Mouse (Mus musculus): Measurements from ENCODE around the gene Ctbp1. TPM values are rescaled to one million over a fixed set of nuclear protein-coding genes. Genes with fewer than 3 reads are reported as not detected.

Gene Ctbp1
- polyA plus RNA-seq, 1 experiment from 2014 or later: 545 TPM

DNA sequence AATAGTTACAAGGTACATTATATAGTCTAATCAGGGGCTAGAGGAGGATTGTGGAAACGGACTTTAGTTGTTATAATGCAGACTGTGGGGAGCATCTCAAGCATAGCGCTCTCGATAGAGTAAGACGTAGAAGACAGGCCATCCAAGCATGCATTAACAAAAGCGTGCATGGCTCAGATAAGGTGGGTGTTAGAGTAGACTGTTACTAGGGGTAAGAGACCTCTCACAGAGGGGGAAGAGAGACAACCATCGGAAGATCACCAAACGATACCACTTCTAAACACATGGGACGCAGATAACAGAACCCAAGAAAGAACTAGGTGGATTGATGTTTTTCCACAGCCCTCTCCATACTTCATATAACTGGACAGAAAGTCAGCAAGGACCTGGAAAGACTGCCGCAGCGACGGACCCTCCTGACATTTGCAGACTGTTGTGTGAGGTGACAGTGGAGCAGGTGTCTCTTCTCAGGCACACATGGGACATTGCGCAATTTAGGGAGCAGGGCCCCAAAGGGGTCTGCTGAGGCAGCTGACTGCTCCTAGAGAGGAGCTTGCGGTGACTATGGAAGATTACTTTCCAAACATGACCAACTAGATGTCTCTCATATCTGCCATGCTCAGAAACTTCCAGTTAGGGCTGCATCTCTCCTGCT is 72.2 kb downstream of the Ctbp1 start:
- Histone ChIP-seq H3K4me1 (no peaks in the 10 kb centered on the region), H3K4me3 (no peak overlapping the region), H3K27ac (no peak overlapping the region), H3K4me2 (no peak overlapping the region), H3K9me3 (no peaks in the 10 kb centered on the region), H3K9ac (no peak overlapping the region), H3K27me3 (replicated peaks) (no peaks in the 10 kb centered on the region), H3K36me3 (replicated peaks) (no peaks in the 10 kb centered on the region)
- ATAC-seq (replicated peaks): no peak
- WGBS: 80% methylated on average over 13 of the region's 13 CpGs

DNA sequence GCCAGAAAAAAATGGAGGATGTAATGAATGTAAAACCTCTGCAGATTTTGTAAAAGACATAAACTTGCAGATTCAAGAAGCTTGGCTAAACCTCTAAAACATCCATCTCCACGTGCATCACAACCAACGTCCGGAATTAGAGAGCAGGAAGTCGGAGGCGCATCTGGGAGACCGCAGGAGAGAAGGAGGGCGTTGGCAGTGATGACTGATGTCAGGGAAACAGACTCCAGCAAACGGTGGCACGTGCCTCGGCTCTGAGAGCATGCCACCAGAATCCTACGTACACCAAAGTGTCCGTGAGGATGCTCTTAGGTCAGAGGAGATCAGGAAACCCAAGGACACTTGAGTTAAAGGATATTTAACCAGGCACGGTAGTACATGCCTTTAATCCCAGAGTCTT is 73.1 kb downstream of the Ctbp1 start:
- H3K4me1 ChIP-seq: no peaks in the 10 kb centered on the region
- no peaks in the 10 kb centered on the region for H3K36me3 ChIP-seq (replicated peaks)
- H3K27ac ChIP-seq: no peak overlapping the region
- H3K4me2 ChIP-seq: no peak overlapping the region
- no peaks in the 10 kb centered on the region for H3K9me3 ChIP-seq
- WGBS: 74% methylated on average over 13 of the region's 13 CpGs
- no peak overlapping the region for H3K4me3 ChIP-seq
- H3K27me3 ChIP-seq (replicated peaks): no peaks in the 10 kb centered on the region
- no peak overlapping the region for H3K9ac ChIP-seq
- ATAC-seq (replicated peaks): no peak

DNA sequence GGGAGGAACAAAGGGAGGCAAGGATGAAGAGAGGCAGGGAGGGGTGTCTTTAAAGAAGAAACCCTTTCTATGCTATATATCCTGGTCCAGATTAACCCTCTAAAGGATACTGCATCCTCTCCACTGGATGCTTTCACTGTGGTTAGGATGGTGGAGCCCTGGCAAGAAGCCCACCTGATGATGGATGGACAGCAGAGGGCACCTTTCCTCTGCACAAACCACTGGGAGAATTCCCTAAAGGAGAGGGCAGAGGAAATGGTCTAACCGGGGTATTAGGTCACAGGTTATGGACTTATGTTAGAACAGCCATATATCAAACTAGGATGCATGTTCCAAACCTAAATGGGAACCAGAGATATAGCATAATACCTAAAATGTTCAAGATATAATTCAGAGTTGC is 74.7 kb downstream of the Ctbp1 start:
- Histone ChIP-seq H3K27ac (no peak overlapping the region), H3K4me3 (no peak overlapping the region), H3K9ac (no peak overlapping the region), H3K27me3 (replicated peaks) (no peaks in the 10 kb centered on the region), H3K9me3 (no peaks in the 10 kb centered on the region), H3K4me2 (no peak overlapping the region), H3K36me3 (replicated peaks) (no peaks in the 10 kb centered on the region), H3K4me1 (no peaks in the 10 kb centered on the region)
- 76% methylated on average over 1 of the region's 1 CpGs for WGBS
- ATAC-seq (replicated peaks): no peak

Other genes starting within 250 kb of the Ctbp1 start
- 0.06 and 0.10 TPM in 2 replicates for gene Slc5a1, start 170.8 kb downstream of the Ctbp1 start, polyA plus RNA-seq (2015; fragmentation: Nextera tagmentation; extraction: Ambion mirVana)
- 4.1 and 5.2 TPM in 2 replicates for gene Spon2, start 56.5 kb downstream of the Ctbp1 start, polyA plus RNA-seq (2015; fragmentation: Nextera tagmentation; extraction: Ambion mirVana)
- 138 and 139 TPM in 2 replicates for gene Maea, start 60.5 kb upstream of the Ctbp1 start, polyA plus RNA-seq (2015; fragmentation: Nextera tagmentation; extraction: Ambion mirVana)
- gene Uvssa, start 103.6 kb upstream of the Ctbp1 start, polyA plus RNA-seq (2015; fragmentation: Nextera tagmentation; extraction: Ambion mirVana): 9.0 and 9.7 TPM in 2 replicates
- gene Nkx1-1, start 159.0 kb upstream of the Ctbp1 start, polyA plus RNA-seq (2015; fragmentation: Nextera tagmentation; extraction: Ambion mirVana): 0.33 TPM in 1 of 2 replicates, not detected in the other

All from midbrain, embryonic 15.5 days (tissue).